Mouse (Mus musculus): ENCODE results near the gene Agl.

The Agl gene

GRCm38 (mm10) chr3:116694955-116695665, 112.9 kb downstream of the Agl start:
- no peak for DNase-seq (ENCODE audit: low spot score in 2 of 2)

- DNase-seq (ENCODE audit: low spot score in 2 of 2): no peak
Observed at GRCm38 (mm10) chr3:116694312-116694711, 113.7 kb downstream of the Agl start.
